Mouse (Mus musculus): ENCODE results near the gene Klc3. TPM values are rescaled to one million over a fixed set of nuclear protein-coding genes. Genes with fewer than 3 reads are reported as not detected.

Gene Klc3
- total and polyA plus RNA-seq, 2 experiments from 2014 or later = 2.3 to 2.7 TPM

GRCm38 (mm10) chr7:19378049-19378448 is 25.9 kb downstream of the Klc3 start:
- no peaks in the 10 kb centered on the region for H3K36me3 ChIP-seq (ENCODE audit: insufficient read depth, low read length)
- ATAC-seq = no peak
- no peak overlapping the region for H3K27ac ChIP-seq
- no peaks in the 10 kb centered on the region for H3K9me3 ChIP-seq (ENCODE audit: low read length)
- no peaks in the 10 kb centered on the region; the same call in 1 of the 2 replicates for H3K4me1 ChIP-seq (ENCODE audit: insufficient read depth, low read length)
- H3K27me3 ChIP-seq (ENCODE audit: insufficient read depth, low read length) = no peaks in the 10 kb centered on the region
- no peak overlapping the region for H3K4me2 ChIP-seq (ENCODE audit: low read depth, low read length)
- H3K9ac ChIP-seq (replicated peaks; ENCODE audit: low read length) = no peak overlapping the region
- H3K4me3 ChIP-seq (ENCODE audit: low read length) = no peak overlapping the region
- no peak for DNase-seq (ENCODE audit: low spot score)
- no peak for TF ChIP-seq CTCF (IDR thresholded peaks at IDR 0.05; ENCODE audit: low read depth)
- WGBS = 80% methylated on average over 8 of the region's 8 CpGs

- DNase-seq (ENCODE audit: low spot score) (no peak), ATAC-seq (no peak)
- no peak overlapping the region for H3K27ac ChIP-seq
- H3K9me3 ChIP-seq (ENCODE audit: low read length) = no peaks in the 10 kb centered on the region
- no peak overlapping the region for H3K4me2 ChIP-seq (ENCODE audit: low read depth, low read length)
- WGBS = 88% methylated on average over 4 of the region's 4 CpGs
- TF ChIP-seq CTCF (IDR thresholded peaks at IDR 0.05; ENCODE audit: low read depth) = no peak
- H3K36me3 ChIP-seq (ENCODE audit: insufficient read depth, low read length) = no peaks in the 10 kb centered on the region
- H3K4me3 ChIP-seq (ENCODE audit: low read length) = no peak overlapping the region
- H3K9ac ChIP-seq (replicated peaks; ENCODE audit: low read length) = no peak overlapping the region
- no peaks in the 10 kb centered on the region for H3K27me3 ChIP-seq (ENCODE audit: insufficient read depth, low read length)
- no peaks in the 10 kb centered on the region for H3K4me1 ChIP-seq (ENCODE audit: insufficient read depth, low read length)
Observed at GRCm38 (mm10) chr7:19376019-19376418, 27.9 kb downstream of the Klc3 start.

- H3K4me3 ChIP-seq (ENCODE audit: low read length) = no peak overlapping the region
- no peak overlapping the region for H3K9ac ChIP-seq (replicated peaks; ENCODE audit: low read length)
- no peak overlapping the region for H3K4me2 ChIP-seq (ENCODE audit: low read depth, low read length)
- H3K9me3 ChIP-seq (ENCODE audit: low read length) = no peaks in the 10 kb centered on the region
- no peak for TF ChIP-seq CTCF (IDR thresholded peaks at IDR 0.05; ENCODE audit: low read depth)
- H3K27ac ChIP-seq = no peak overlapping the region
- no peaks in the 10 kb centered on the region for H3K4me1 ChIP-seq (ENCODE audit: insufficient read depth, low read length)
- H3K27me3 ChIP-seq (ENCODE audit: insufficient read depth, low read length) = no peaks in the 10 kb centered on the region
- no peaks in the 10 kb centered on the region for H3K36me3 ChIP-seq (ENCODE audit: insufficient read depth, low read length)
- DNase-seq (ENCODE audit: low spot score) (no peak), ATAC-seq (no peak)
- 86% methylated on average over 18 of the region's 18 CpGs for WGBS
Observed at GRCm38 (mm10) chr7:19375368-19375767, 28.5 kb downstream of the Klc3 start.

DNA sequence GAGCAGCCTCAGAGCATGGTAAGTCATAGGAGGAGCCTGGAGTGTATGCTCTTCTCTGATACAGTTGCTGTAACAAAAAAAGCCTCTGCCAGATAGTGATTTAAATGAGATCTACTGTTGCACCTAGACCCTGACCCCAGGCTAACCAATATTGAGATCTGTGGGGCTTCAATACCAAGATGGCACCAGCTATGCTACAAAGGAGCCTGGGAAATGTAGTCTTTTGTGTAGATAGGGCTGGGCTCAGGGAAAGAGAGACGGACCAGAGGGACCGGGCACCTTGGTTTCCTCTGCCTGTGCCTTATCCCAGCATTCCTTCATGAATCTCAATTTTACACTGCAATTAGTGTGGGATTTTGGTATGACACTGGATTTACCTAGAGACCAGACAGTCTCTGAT is 30.5 kb downstream of the Klc3 start:
- Histone ChIP-seq H3K9me3 (ENCODE audit: low read length) (no peaks in the 10 kb centered on the region), H3K27me3 (ENCODE audit: insufficient read depth, low read length) (0 out of 2 replicates have a peak, but pooled peaks cover 5% of the 10 kb centered on the region), H3K4me1 (ENCODE audit: insufficient read depth, low read length) (no peaks in the 10 kb centered on the region), H3K4me2 (ENCODE audit: low read depth, low read length) (no peak overlapping the region), H3K4me3 (ENCODE audit: low read length) (no peak overlapping the region), H3K27ac (no peak overlapping the region), H3K36me3 (ENCODE audit: insufficient read depth, low read length) (no peaks in the 10 kb centered on the region), H3K9ac (replicated peaks; ENCODE audit: low read length) (no peak overlapping the region)
- TF ChIP-seq CTCF (IDR thresholded peaks at IDR 0.05; ENCODE audit: low read depth) = no peak
- no peak for ATAC-seq
- no peak for DNase-seq (ENCODE audit: low spot score)
- 85% methylated on average over 2 of the region's 2 CpGs for WGBS

DNA sequence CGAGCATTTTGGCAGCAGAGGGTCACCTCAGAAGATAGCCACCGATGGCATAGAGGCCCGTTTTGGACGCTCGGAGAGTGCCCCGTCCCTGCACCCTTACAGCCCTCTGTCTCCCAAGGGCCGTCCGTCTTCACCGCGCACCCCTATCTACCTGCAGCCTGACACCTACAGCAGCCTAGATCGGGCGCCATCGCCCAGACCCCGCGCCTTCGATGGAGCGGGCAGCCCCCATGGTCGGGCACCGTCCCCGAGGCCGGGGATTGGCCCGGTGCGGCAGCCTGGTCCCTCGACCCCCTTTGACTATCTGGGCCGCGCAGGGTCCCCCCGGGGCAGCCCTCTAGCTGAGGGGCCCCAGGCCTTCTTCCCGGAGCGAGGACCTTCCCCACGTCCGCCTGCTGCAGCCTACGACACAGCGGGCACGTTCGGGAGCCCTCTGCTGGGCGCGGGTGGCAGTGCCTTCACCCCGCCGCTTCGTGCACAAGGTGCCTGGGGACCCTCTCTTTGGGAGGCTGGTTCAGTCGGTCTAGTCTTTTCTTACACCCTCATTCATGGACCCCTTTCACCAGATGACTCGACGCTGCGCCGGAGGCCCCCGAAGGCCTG is 34.0 kb downstream of the Klc3 start:
- Histone ChIP-seq H3K36me3 (ENCODE audit: insufficient read depth, low read length) (no peaks in the 10 kb centered on the region), H3K27ac (no peak overlapping the region), H3K4me2 (ENCODE audit: low read depth, low read length) (peak overlapping the region; percentile 70), H3K27me3 (ENCODE audit: insufficient read depth, low read length) (0 out of 2 replicates have a peak, but pooled peaks cover 5% of the 10 kb centered on the region), H3K4me3 (ENCODE audit: low read length) (peak overlapping the region; percentile 39), H3K4me1 (ENCODE audit: insufficient read depth, low read length) (no peaks in the 10 kb centered on the region), H3K9me3 (ENCODE audit: low read length) (no peaks in the 10 kb centered on the region), H3K9ac (replicated peaks; ENCODE audit: low read length) (peak overlapping the region; percentile 54)
- peak; percentile 78 for DNase-seq (ENCODE audit: low spot score)
- ATAC-seq = peak; percentile 82
- 12% methylated on average over 46 of the region's 46 CpGs for WGBS
- peak; percentile 88 for TF ChIP-seq CTCF (IDR thresholded peaks at IDR 0.05; ENCODE audit: low read depth)

DNA sequence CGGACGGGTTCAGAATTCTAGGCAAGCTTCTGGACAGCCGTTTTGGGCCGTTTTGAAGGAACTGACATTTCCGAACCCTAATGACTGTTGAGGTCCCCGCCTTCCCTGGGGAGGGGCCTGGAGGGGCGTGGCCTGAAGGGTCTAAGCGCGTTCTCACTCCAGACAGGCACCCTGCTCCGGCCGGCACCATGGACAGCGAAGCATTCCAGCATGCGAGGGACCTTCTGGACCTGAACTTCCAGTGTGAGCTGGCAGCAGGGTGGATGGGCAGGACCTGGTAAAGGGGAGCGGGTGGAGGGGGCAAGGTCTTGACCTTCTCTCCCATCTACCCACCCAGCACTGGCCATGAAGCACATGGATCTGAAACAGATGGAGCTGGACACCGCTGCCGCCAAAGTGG is 35.5 kb downstream of the Klc3 start:
- WGBS = 24% methylated on average over 16 of the region's 16 CpGs

GRCm38 (mm10) chr7:19365376-19365775 is 38.5 kb downstream of the Klc3 start:
- H3K4me1 ChIP-seq (ENCODE audit: insufficient read depth, low read length) = no peaks in the 10 kb centered on the region
- H3K27me3 ChIP-seq (ENCODE audit: insufficient read depth, low read length) = 0 out of 2 replicates have a peak, but pooled peaks cover 5% of the 10 kb centered on the region
- H3K36me3 ChIP-seq (ENCODE audit: insufficient read depth, low read length) = no peaks in the 10 kb centered on the region
- no peak overlapping the region for H3K27ac ChIP-seq
- H3K4me2 ChIP-seq (ENCODE audit: low read depth, low read length) = no peak overlapping the region
- no peak for DNase-seq (ENCODE audit: low spot score)
- H3K4me3 ChIP-seq (ENCODE audit: low read length) = no peak overlapping the region
- ATAC-seq = no peak
- WGBS = 82% methylated on average over 4 of the region's 4 CpGs
- H3K9me3 ChIP-seq (ENCODE audit: low read length) = no peaks in the 10 kb centered on the region
- H3K9ac ChIP-seq (replicated peaks; ENCODE audit: low read length) = no peak overlapping the region
- no peak for TF ChIP-seq CTCF (IDR thresholded peaks at IDR 0.05; ENCODE audit: low read depth)

More for the DNA sequence above, 35.5 kb downstream of the Klc3 start:
- Histone ChIP-seq H3K9ac (replicated peaks; ENCODE audit: low read length) (no peak overlapping the region), H3K4me2 (ENCODE audit: low read depth, low read length) (no peak overlapping the region), H3K27me3 (ENCODE audit: insufficient read depth, low read length) (0 out of 2 replicates have a peak, but pooled peaks cover 5% of the 10 kb centered on the region), H3K4me3 (ENCODE audit: low read length) (no peak overlapping the region), H3K36me3 (ENCODE audit: insufficient read depth, low read length) (no peaks in the 10 kb centered on the region), H3K4me1 (ENCODE audit: insufficient read depth, low read length) (no peaks in the 10 kb centered on the region), H3K27ac (no peak overlapping the region), H3K9me3 (ENCODE audit: low read length) (no peaks in the 10 kb centered on the region)
- ATAC-seq (no peak), DNase-seq (ENCODE audit: low spot score) (no peak)
- no peak for TF ChIP-seq CTCF (IDR thresholded peaks at IDR 0.05; ENCODE audit: low read depth)

Measured in hindbrain, postnatal 0 days (tissue).